Mouse (Mus musculus): ENCODE data around the gene Zfp367. TPM values are rescaled to one million over a fixed set of nuclear protein-coding genes. Genes with fewer than 3 reads are reported as not detected.
A peak's percentile ranks its signal among the peaks of the same experiment; 100 is the strongest.

The Zfp367 gene
- polyA plus RNA-seq, 1 experiment: 19.3 TPM

- Histone ChIP-seq H3K27ac (ENCODE audit: control insufficient read depth, insufficient read depth, low read depth, low read length, poor library complexity) (no peak overlapping the region), H3K4me3 (replicated peaks; ENCODE audit: control insufficient read depth, low read depth, low read length) (no peak overlapping the region), H3K4me1 (ENCODE audit: control insufficient read depth, insufficient read depth, low read length) (peaks cover 3% of the 10 kb centered on the region; the same call in 1 of the 2 replicates)
- 78% methylated on average over 13 of the region's 13 CpGs for WGBS
- no peak for TF ChIP-seq POLR2A (IDR thresholded peaks at IDR 0.05; ENCODE audit: borderline replicate concordance, control insufficient read depth, low read depth, low read length)
- TF ChIP-seq CTCF (IDR thresholded peaks at IDR 0.05; ENCODE audit: control insufficient read depth, insufficient read depth, low read length): no peak
Measured at GRCm38 (mm10) chr13:64163147-64163715, 10.2 kb upstream of the Zfp367 start.

GRCm38 (mm10) chr13:64162626-64163025 is 9.6 kb upstream of the Zfp367 start:
- TF ChIP-seq CTCF (IDR thresholded peaks at IDR 0.05; ENCODE audit: control insufficient read depth, insufficient read depth, low read length) (no peak), POLR2A (IDR thresholded peaks at IDR 0.05; ENCODE audit: borderline replicate concordance, control insufficient read depth, low read depth, low read length) (no peak)
- H3K4me1 ChIP-seq (ENCODE audit: control insufficient read depth, insufficient read depth, low read length): peaks cover 3% of the 10 kb centered on the region; the same call in 1 of the 2 replicates
- peak overlapping the region; percentile 84 for H3K4me3 ChIP-seq (replicated peaks; ENCODE audit: control insufficient read depth, low read depth, low read length)
- 37% methylated on average over 14 of the region's 14 CpGs for WGBS
- no peak overlapping the region for H3K27ac ChIP-seq (ENCODE audit: control insufficient read depth, insufficient read depth, low read depth, low read length, poor library complexity)

- no peak for TF ChIP-seq CTCF (IDR thresholded peaks at IDR 0.05; ENCODE audit: control insufficient read depth, insufficient read depth, low read length)
- no peak for TF ChIP-seq POLR2A (IDR thresholded peaks at IDR 0.05; ENCODE audit: borderline replicate concordance, control insufficient read depth, low read depth, low read length)
- H3K4me1 ChIP-seq (ENCODE audit: control insufficient read depth, insufficient read depth, low read length): peaks cover 3% of the 10 kb centered on the region; the same call in 1 of the 2 replicates
- WGBS: under 1% methylated on average over 71 of the region's 71 CpGs
- H3K27ac ChIP-seq (ENCODE audit: control insufficient read depth, insufficient read depth, low read depth, low read length, poor library complexity): peak overlapping the region; percentile 81
- H3K4me3 ChIP-seq (replicated peaks; ENCODE audit: control insufficient read depth, low read depth, low read length): peak overlapping the region; percentile 84
Measured at GRCm38 (mm10) chr13:64161916-64162611, 9.1 kb upstream of the Zfp367 start.

GRCm38 (mm10) chr13:64161548-64161915 is 8.5 kb upstream of the Zfp367 start, which contains the start of gene Habp4:
TSS of gene Habp4 (plus strand) at chr13:64161824.
- peak within 1 kb of the TSS; percentile 81 for H3K27ac ChIP-seq (ENCODE audit: control insufficient read depth, insufficient read depth, low read depth, low read length, poor library complexity)
- TF ChIP-seq CTCF (IDR thresholded peaks at IDR 0.05; ENCODE audit: control insufficient read depth, insufficient read depth, low read length) (no peak), POLR2A (IDR thresholded peaks at IDR 0.05; ENCODE audit: borderline replicate concordance, control insufficient read depth, low read depth, low read length) (peak; percentile 52; the same call in 1 of the 2 replicates)
- WGBS: under 1% methylated on average over 31 of the region's 31 CpGs

GRCm38 (mm10) chr13:64156966-64157365 is 4.0 kb upstream of the Zfp367 start:
- no peaks in the 10 kb centered on the region; the same call in 1 of the 2 replicates for H3K4me1 ChIP-seq (ENCODE audit: control insufficient read depth, insufficient read depth, low read length)
- TF ChIP-seq POLR2A (IDR thresholded peaks at IDR 0.05; ENCODE audit: borderline replicate concordance, control insufficient read depth, low read depth, low read length): no peak
- TF ChIP-seq CTCF (IDR thresholded peaks at IDR 0.05; ENCODE audit: control insufficient read depth, insufficient read depth, low read length): no peak
- H3K27ac ChIP-seq (ENCODE audit: control insufficient read depth, insufficient read depth, low read depth, low read length, poor library complexity): no peak overlapping the region
- H3K4me3 ChIP-seq (replicated peaks; ENCODE audit: control insufficient read depth, low read depth, low read length): no peak overlapping the region

More at GRCm38 (mm10) chr13:64161548-64161915, 8.5 kb upstream of the Zfp367 start, which contains the start of gene Habp4:
- Histone ChIP-seq H3K4me3 (replicated peaks; ENCODE audit: control insufficient read depth, low read depth, low read length) (peak within 1 kb of the TSS; percentile 84), H3K4me1 (ENCODE audit: control insufficient read depth, insufficient read depth, low read length) (peaks cover 3% of the 10 kb centered on the region; the same call in 1 of the 2 replicates)

- H3K4me1 ChIP-seq (ENCODE audit: control insufficient read depth, insufficient read depth, low read length): peaks cover 1% of the 10 kb centered on the region
- H3K27ac ChIP-seq (ENCODE audit: control insufficient read depth, insufficient read depth, low read depth, low read length, poor library complexity): no peak overlapping the region
- 43% methylated on average over 1 of the region's 1 CpGs for WGBS
- no peak for TF ChIP-seq CTCF (IDR thresholded peaks at IDR 0.05; ENCODE audit: control insufficient read depth, insufficient read depth, low read length)
- no peak for TF ChIP-seq POLR2A (IDR thresholded peaks at IDR 0.05; ENCODE audit: borderline replicate concordance, control insufficient read depth, low read depth, low read length)
- no peak overlapping the region for H3K4me3 ChIP-seq (replicated peaks; ENCODE audit: control insufficient read depth, low read depth, low read length)
Measured at GRCm38 (mm10) chr13:64155171-64155571, 2.2 kb upstream of the Zfp367 start.

GRCm38 (mm10) chr13:64154651-64155050 is 1.6 kb upstream of the Zfp367 start:
- TF ChIP-seq CTCF (IDR thresholded peaks at IDR 0.05; ENCODE audit: control insufficient read depth, insufficient read depth, low read length): no peak
- no peak for TF ChIP-seq POLR2A (IDR thresholded peaks at IDR 0.05; ENCODE audit: borderline replicate concordance, control insufficient read depth, low read depth, low read length)
- Histone ChIP-seq H3K4me3 (replicated peaks; ENCODE audit: control insufficient read depth, low read depth, low read length) (no peak overlapping the region), H3K27ac (ENCODE audit: control insufficient read depth, insufficient read depth, low read depth, low read length, poor library complexity) (no peak overlapping the region), H3K4me1 (ENCODE audit: control insufficient read depth, insufficient read depth, low read length) (peaks cover 2% of the 10 kb centered on the region)
- 71% methylated on average over 2 of the region's 2 CpGs for WGBS

GRCm38 (mm10) chr13:64153751-64154267 is 807 bp upstream of the Zfp367 start:
- no peak for TF ChIP-seq POLR2A (IDR thresholded peaks at IDR 0.05; ENCODE audit: borderline replicate concordance, control insufficient read depth, low read depth, low read length)
- no peak for TF ChIP-seq CTCF (IDR thresholded peaks at IDR 0.05; ENCODE audit: control insufficient read depth, insufficient read depth, low read length)
- H3K4me1 ChIP-seq (ENCODE audit: control insufficient read depth, insufficient read depth, low read length): peaks cover 2% of the 10 kb centered on the region
- peak overlapping the region; percentile 54 for H3K27ac ChIP-seq (ENCODE audit: control insufficient read depth, insufficient read depth, low read depth, low read length, poor library complexity)
- H3K4me3 ChIP-seq (replicated peaks; ENCODE audit: control insufficient read depth, low read depth, low read length): peak overlapping the region; percentile 51
- whole genome bisulfite sequencing: under 1% methylated on average over 18 of the region's 18 CpGs
